ENCODE assay signal across 9 mouse cellular contexts in the genomic region with DNA sequence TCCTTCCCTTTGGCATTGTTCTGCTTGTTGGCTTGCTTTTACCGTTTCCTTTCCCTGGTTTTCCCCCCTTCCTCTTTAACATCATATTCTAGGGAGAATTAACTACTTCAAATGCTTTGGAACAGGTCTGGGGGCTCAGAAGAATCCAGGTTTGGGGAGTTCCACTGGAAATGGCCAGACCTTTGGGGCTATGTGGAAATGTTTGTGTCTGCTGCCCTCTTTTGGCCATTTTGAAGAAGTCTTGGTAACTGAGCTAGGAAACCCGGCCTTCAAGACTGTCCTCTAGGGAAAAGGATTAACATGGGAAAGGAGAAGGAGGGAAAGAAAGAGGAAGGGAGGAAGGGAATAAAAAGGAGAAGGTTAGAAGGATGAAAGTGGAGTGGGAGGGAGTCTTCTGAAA. TPM values are rescaled to one million over a fixed set of nuclear protein-coding genes. Genes with fewer than 3 reads are reported as not detected.
A peak's percentile ranks its signal among the peaks of the same experiment; 100 is the strongest.
DNase-seq lines count a peak whose midpoint lies in the region; ATAC-seq lines count a peak whose summit lies in the region.
"Had no signal": no experiment of that assay in that cellular context is flagged by ENCODE, and none has a peak within 500 bp of the region (broad histone marks: within the 10 kb centered on the region; RNA-seq: fewer than 3 reads in every experiment).

No protein-coding gene starts in this region.

- WGBS in forebrain, embryonic 10.5 days, result 12% methylated on average over 2 of the region's 2 CpGs
- WGBS in forebrain, embryonic 11.5 days, result 17% methylated on average over 2 of the region's 2 CpGs

- no peaks in the 10 kb centered on the region for H3K4me1 ChIP-seq in forebrain, embryonic 10.5 days
- H3K4me1 ChIP-seq in forebrain, embryonic 11.5 days (replicated peaks; ENCODE audit: control insufficient read depth, insufficient read depth, low read length), result no peaks in the 10 kb centered on the region

- H3K4me3 ChIP-seq in forebrain, embryonic 10.5 days, result no peak overlapping the region
- no peak overlapping the region for H3K4me3 ChIP-seq in forebrain, embryonic 11.5 days (ENCODE audit: low read depth, low read length)
- H3K4me3 ChIP-seq: myocyte had no signal

- H3K9me3 ChIP-seq in forebrain, embryonic 10.5 days, result no peaks in the 10 kb centered on the region
- no peaks in the 10 kb centered on the region for H3K9me3 ChIP-seq in forebrain, embryonic 11.5 days (ENCODE audit: control insufficient read depth, low read length)

- H3K4me2 ChIP-seq in forebrain, embryonic 11.5 days (ENCODE audit: low read depth, low read length, severe bottlenecking), result no peak overlapping the region

- H3K9ac ChIP-seq in forebrain, embryonic 11.5 days (ENCODE audit: low read length), result no peak overlapping the region

- no peaks in the 10 kb centered on the region for H3K36me3 ChIP-seq in forebrain, embryonic 10.5 days (replicated peaks)
- H3K36me3 ChIP-seq in forebrain, embryonic 11.5 days (ENCODE audit: control insufficient read depth, insufficient read depth, low read length), result no peaks in the 10 kb centered on the region

- DNase-seq in forebrain, embryonic 10.5 days (ENCODE audit: extremely low spot score, low spot score), result peak; percentile 17
- DNase-seq in forebrain, embryonic 11.5 days (ENCODE audit: low spot score), result no peak
- DNase-seq in 3T3-L1 (ENCODE audit: low read depth, low spot score), result peak; percentile 79
- peak; percentile 6 for DNase-seq in c-Kit-positive CD71-negative TER-119-negative erythroid progenitor cells, embryonic 14.5 days (ENCODE audit: low read depth)
- DNase-seq in lung, postnatal 25 days (ENCODE audit: low spot score), result peak; percentile 21
- DNase-seq in thymus, postnatal 10 days (ENCODE audit: low spot score in 2 of 2), result no peak
- no peak for DNase-seq in T-cell, adult 2 months (ENCODE audit: low spot score)
- DNase-seq in spleen, postnatal 4 days (ENCODE audit: low spot score in 2 of 2), result no peak

- no peak overlapping the region for H3K27ac ChIP-seq in forebrain, embryonic 10.5 days
- no peak overlapping the region for H3K27ac ChIP-seq in forebrain, embryonic 11.5 days (ENCODE audit: low read depth, low read length)

- no peak; the same call in 1 of the 2 replicates for ATAC-seq in forebrain, embryonic 11.5 days (replicated peaks; ENCODE audit: low FRiP score)

- no peaks in the 10 kb centered on the region for H3K27me3 ChIP-seq in forebrain, embryonic 10.5 days (ENCODE audit: poor library complexity, severe bottlenecking)
- no peaks in the 10 kb centered on the region for H3K27me3 ChIP-seq in forebrain, embryonic 11.5 days (ENCODE audit: control insufficient read depth, insufficient read depth, low read length)

RNA-seq across cellular contexts. Expression of a gene that starts 36.4 kb away (rescaled TPM):
- polyA plus RNA-seq in forebrain, embryonic 10.5 days (2016; fragmentation: Nextera tagmentation; extraction: Ambion mirVana), result 395 and 413 TPM in 2 replicates
- 388 TPM in 2 replicates for polyA plus RNA-seq in forebrain, embryonic 11.5 days (2014; fragmentation: Nextera tagmentation; extraction: Ambion mirVana)

RNA-seq across cellular contexts. Expression of a gene that starts 46.5 kb away (rescaled TPM):
- polyA plus RNA-seq in forebrain, embryonic 10.5 days (2016; fragmentation: Nextera tagmentation; extraction: Ambion mirVana), result 108 and 113 TPM in 2 replicates
- 87.3 and 92.5 TPM in 2 replicates for polyA plus RNA-seq in forebrain, embryonic 11.5 days (2014; fragmentation: Nextera tagmentation; extraction: Ambion mirVana)

Comparison
In these comparisons a context has a peak if more than half of its experiments do, and no peak if none do; other contexts are left out.
1. DNase-seq: peak in forebrain, embryonic 10.5 days (single experiment), 3T3-L1 (single experiment), c-Kit-positive CD71-negative TER-119-negative erythroid progenitor cells, embryonic 14.5 days (single experiment) and lung, postnatal 25 days (single experiment); none in forebrain, embryonic 11.5 days (single experiment), thymus, postnatal 10 days (0 of 2), T-cell, adult 2 months (single experiment) and spleen, postnatal 4 days (0 of 2).